Mouse (Mus musculus): ENCODE measurements at regions not wholly inside any gene's neighbourhood (a gene's known extent, or its start where the extent isn't known, plus 50 kb on each side); places are given as distances from the start of the nearest gene placed in this dataset.

- no peak for TF ChIP-seq CTCF (IDR thresholded peaks at IDR 0.05; ENCODE audit: extremely low read depth, insufficient read depth, low read length)
- no peak for TF ChIP-seq POLR2A (IDR thresholded peaks at IDR 0.05; ENCODE audit: extremely low read depth, insufficient read depth, low read length)
Observed at GRCm38 (mm10) chr19:60051151-60051550, 107.7 kb upstream of the Rab11fip2 start.
